Mouse (Mus musculus) forebrain, embryonic 12.5 days (tissue): ENCODE results near the gene Kprp. TPM values are rescaled to one million over a fixed set of nuclear protein-coding genes. Genes with fewer than 3 reads are reported as not detected.
"Not testable (repeated sequence)": the region's sequence is repeated elsewhere in the genome, so short reads cannot be mapped to it uniquely, and the experiment has no call there.

Source experiments
- ATAC-seq: fragments of 200-750 bp; cut with Nextera tagmentation; 2 replicates; pipeline ENCODE4 v1.8.0; 2017; ENCODE audit warnings: moderate TSS enrichment; ENCODE audit not compliant: low FRiP score
- H3K27ac ChIP-seq: fragments of 300-500 bp; sonication (generic); 2 replicates; pipeline ENCODE4 v1.5.1; 2016; ENCODE audit warnings: mild to moderate bottlenecking
- H3K27me3 ChIP-seq: fragments of 300-500 bp; sonication (generic); 2 replicates; pipeline ENCODE4 v1.6.1; 2016; ENCODE audit warnings: mild to moderate bottlenecking
- H3K36me3 ChIP-seq: fragments of 300-500 bp; sonication (generic); replicated peaks from 2 replicates; pipeline ENCODE4 v1.6.1; 2016; ENCODE audit warnings: mild to moderate bottlenecking
- H3K4me1 ChIP-seq: fragments of 300-500 bp; sonication (generic); 2 replicates; pipeline ENCODE4 v1.6.1; 2016
- H3K4me2 ChIP-seq: fragments of 300-500 bp; sonication (generic); 2 replicates; pipeline ENCODE4 v1.6.1; 2016; ENCODE audit warnings: mild to moderate bottlenecking, moderate library complexity
- H3K4me3 ChIP-seq: fragments of 300-500 bp; sonication (generic); replicated peaks from 2 replicates; pipeline ENCODE4 v1.5.1; 2016; ENCODE audit warnings: mild to moderate bottlenecking
- H3K9ac ChIP-seq: fragments of 300-500 bp; sonication (generic); 2 replicates; pipeline ENCODE4 v1.6.1; 2016; ENCODE audit warnings: mild to moderate bottlenecking
- H3K9me3 ChIP-seq: fragments of 300-500 bp; sonication (generic); 2 replicates; pipeline ENCODE4 v1.6.1; 2016
- WGBS: fragments of 180-500 bp; shearing (Covaris S2); methylation state at CpG from one replicate; pipeline ENCODE4 v1.1.7; 2016; 5-methylcytosine and 5-hydroxymethylcytosine counted together
- polyA plus RNA-seq: library from polyadenylated mRNA; unstranded; fragments of >200 nt; fragmentation: Nextera tagmentation; extraction: Ambion mirVana; gene quantifications from 2 replicates; pipeline ENCODE4 v1.2.1, GENCODE M21; 2016

Gene Kprp
- not detected in 2 replicates for polyA plus RNA-seq

DNA sequence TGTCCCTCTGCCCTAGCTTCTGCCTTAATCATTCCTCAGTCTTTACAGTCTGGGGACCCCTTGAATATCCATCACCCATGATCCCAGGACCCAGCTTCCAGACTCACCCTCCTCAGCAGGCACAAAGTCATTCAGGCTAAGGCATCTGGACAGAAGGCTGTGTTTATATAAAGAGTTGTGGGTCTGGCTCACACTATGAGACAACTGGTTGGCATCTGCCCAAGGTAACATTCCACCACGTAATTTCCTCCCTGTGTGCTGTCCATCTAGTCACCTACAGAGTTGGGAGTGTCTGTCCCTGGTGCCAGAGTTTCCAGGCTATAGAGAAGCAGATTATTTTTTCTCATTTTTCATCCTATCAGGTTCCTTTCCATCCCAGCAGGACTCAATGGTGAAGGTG is at the start of gene Kprp:
Kprp (minus strand) TSS at position 140 of the 400 bp plus-strand sequence.
- Histone ChIP-seq H3K4me1 (no peaks in the 10 kb centered on the region), H3K27ac (no peak within 1 kb of the TSS), H3K4me3 (no peak within 1 kb of the TSS), H3K9ac (no peak within 1 kb of the TSS), H3K4me2 (no peak within 1 kb of the TSS), H3K27me3 (no peaks in the 10 kb centered on the region), H3K9me3 (no peaks in the 10 kb centered on the region), H3K36me3 (no peaks in the 10 kb centered on the region)
- WGBS, result 47% methylated on average over 1 of the region's 1 CpGs
- ATAC-seq, result no peak

DNA sequence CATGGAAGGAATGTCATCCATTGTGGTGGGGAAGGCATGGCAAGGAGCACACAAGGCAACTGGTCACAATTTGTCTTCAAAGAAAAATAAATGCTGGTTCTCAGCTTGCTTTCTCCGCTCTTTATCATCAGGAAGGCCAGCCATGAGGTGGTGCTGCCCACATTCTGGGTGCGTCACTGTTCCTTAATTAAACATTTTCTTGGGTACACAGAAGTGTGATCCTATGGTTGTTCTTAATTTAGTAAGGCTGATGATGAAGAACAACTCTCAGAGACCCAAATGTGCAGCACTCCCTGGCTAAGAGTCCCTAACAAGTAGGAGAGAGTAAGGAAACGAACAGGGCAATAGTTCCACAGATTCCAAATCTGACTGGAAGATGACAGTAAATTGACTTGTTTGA is 47.1 kb upstream of the Kprp start:
- 90% methylated on average over 3 of the region's 3 CpGs for WGBS
- Histone ChIP-seq H3K9ac (no peak overlapping the region), H3K4me3 (no peak overlapping the region), H3K36me3 (no peaks in the 10 kb centered on the region), H3K4me2 (no peak overlapping the region), H3K27ac (no peak overlapping the region), H3K27me3 (no peaks in the 10 kb centered on the region), H3K4me1 (no peaks in the 10 kb centered on the region), H3K9me3 (no peaks in the 10 kb centered on the region)
- no peak for ATAC-seq

DNA sequence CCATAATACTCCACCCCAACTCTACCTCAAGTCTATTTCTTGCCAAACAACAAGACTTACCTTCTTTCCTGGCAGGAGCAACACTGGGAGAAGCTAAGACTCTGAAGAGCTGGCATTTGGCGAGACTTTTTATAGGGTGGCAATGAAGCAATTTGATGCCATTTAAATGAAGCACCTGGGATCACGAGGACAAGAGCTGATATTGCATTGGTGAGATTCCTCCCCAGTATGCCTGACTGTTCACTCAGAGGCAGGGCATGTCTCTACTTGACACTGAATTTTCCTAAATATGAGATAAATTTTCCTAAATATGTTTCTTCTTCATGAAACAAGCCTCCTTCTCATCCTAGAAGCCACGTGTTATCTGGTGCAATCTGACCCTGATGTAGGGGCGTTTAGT is 43.1 kb upstream of the Kprp start, which contains the start of gene 2310050C09Rik:
2310050C09Rik (minus strand) TSS at position 101 of the 400 bp plus-strand sequence.
- Histone ChIP-seq H3K4me3 (no peak within 1 kb of the TSS), H3K4me1 (no peaks in the 10 kb centered on the region), H3K9ac (no peak within 1 kb of the TSS), H3K4me2 (no peak within 1 kb of the TSS), H3K27ac (no peak within 1 kb of the TSS), H3K27me3 (no peaks in the 10 kb centered on the region), H3K36me3 (no peaks in the 10 kb centered on the region), H3K9me3 (no peaks in the 10 kb centered on the region)
- no peak for ATAC-seq
- 83% methylated on average over 4 of the region's 4 CpGs for WGBS

DNA sequence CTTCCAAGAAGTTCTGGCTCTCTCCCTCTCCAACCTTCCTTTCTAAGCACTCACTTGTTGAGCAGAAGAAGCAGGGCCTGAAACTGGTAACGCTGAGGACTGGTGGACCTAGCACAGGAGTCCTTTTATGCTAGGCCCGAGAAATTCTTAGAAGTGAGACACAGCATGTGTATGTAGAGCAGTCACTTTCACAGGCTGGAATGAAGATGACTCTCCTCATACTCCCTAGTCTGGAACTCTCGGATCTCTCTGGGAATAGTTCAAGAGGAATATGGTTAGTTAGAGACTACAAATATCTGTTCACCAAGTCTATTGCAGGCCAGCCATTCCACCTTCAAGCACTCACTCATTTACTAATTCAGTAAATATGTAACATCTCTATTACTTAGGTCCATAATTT is 24.1 kb upstream of the Kprp start, which contains the start of gene Lce1l:
Lce1l (minus strand) TSS at position 101 of the 400 bp plus-strand sequence.
- no peak for ATAC-seq
- Histone ChIP-seq H3K4me2 (no peak within 1 kb of the TSS), H3K4me1 (no peaks in the 10 kb centered on the region), H3K36me3 (no peaks in the 10 kb centered on the region), H3K9ac (no peak within 1 kb of the TSS), H3K27ac (no peak within 1 kb of the TSS), H3K9me3 (no peaks in the 10 kb centered on the region), H3K27me3 (no peaks in the 10 kb centered on the region), H3K4me3 (no peak within 1 kb of the TSS)
- 86% methylated on average over 3 of the region's 3 CpGs for WGBS

DNA sequence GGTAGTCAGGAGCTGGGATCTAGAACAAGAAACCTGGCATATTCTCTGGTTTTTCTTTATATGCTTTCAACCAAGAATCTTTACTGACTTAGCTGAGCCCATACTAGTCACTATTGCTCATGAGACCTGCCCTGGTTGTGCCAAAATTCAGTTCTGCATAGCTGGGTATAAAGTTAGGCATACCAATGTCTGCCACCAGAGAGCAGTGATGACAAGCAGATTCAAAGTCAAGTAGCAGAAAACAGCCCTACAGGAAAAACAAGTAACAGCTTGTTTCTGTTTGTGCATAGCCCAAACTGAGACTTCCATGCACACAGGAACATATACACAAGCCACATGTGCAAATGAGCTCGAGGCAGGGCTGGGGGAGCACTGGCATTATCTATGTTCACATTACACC is 1.2 kb downstream of the Kprp start:
- 34% methylated on average over 1 of the region's 1 CpGs for WGBS
- no peak for ATAC-seq
- Histone ChIP-seq H3K27me3 (no peaks in the 10 kb centered on the region), H3K9me3 (no peaks in the 10 kb centered on the region), H3K4me3 (no peak overlapping the region), H3K4me2 (no peak overlapping the region), H3K36me3 (no peaks in the 10 kb centered on the region), H3K4me1 (no peaks in the 10 kb centered on the region), H3K9ac (no peak overlapping the region), H3K27ac (no peak overlapping the region)

DNA sequence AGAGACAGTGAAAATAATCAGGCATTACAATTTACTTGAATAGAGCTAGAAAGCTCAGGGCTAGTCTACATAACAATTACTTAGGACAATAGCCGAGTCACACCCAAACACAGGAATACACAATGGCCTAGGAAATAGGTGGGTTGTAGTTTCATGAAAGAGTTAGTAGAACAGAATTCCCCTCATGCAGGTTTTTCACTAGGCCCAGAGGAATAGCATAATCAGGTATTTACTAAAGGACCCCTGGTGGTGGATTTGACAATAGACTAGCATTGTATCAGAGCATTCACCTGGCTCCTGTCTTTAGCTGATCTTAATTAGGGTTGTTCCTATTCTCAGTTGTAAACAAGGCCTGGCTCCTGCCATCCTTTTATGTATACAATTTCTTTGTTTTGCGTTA is 11.0 kb downstream of the Kprp start:
- not testable (repeated sequence) for H3K4me3 ChIP-seq, H3K9me3 ChIP-seq, H3K9ac ChIP-seq, H3K27me3 ChIP-seq, ATAC-seq, H3K4me2 ChIP-seq, H3K27ac ChIP-seq, H3K4me1 ChIP-seq, H3K36me3 ChIP-seq
- WGBS, result 88% methylated on average over 2 of the region's 2 CpGs

DNA sequence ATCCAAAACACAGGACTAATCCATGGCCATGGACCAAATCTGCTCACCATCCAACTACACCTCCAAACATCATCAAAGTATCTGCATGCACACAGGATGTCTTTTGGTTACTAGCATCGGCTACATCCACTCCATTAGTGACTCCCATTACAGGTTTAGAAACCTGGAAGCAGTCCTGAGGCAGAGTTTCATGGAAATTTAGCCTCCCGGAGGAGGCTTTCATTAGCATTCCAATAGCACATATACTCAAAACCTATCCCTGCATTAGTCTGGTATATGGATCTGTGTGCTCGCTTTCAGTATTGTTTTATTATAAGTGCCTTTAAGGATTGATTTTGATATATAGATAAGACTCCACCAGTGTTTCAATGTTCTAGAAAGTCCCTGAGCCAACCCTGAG is 11.5 kb downstream of the Kprp start:
- no peaks in the 10 kb centered on the region for H3K9me3 ChIP-seq
- no peak overlapping the region for H3K4me2 ChIP-seq
- H3K9ac ChIP-seq, result no peak overlapping the region
- H3K4me1 ChIP-seq, result no peaks in the 10 kb centered on the region
- no peaks in the 10 kb centered on the region for H3K27me3 ChIP-seq
- H3K36me3 ChIP-seq, result no peaks in the 10 kb centered on the region
- no peak overlapping the region for H3K27ac ChIP-seq
- WGBS, result 92% methylated on average over 3 of the region's 3 CpGs
- no peak for ATAC-seq
- no peak overlapping the region for H3K4me3 ChIP-seq

DNA sequence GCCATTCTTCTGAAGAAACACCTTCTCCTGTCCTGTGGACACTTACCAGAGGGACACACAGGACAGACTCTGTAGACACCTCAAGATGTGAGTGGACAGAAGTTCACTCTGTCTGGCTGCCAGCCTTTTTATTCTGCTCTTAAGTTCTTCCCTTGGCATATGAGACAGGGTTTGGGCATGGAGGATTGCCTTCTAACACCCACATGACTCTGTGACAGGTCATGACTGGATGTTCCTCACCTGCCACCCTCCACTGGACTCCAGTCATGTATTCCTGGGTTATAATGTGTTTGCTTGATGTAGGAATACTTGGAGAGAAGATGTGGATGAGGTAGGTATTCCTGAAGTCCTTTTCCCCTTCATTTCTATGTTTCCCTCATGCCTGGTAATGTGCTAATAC is 19.3 kb downstream of the Kprp start, which contains the start of gene Lce1k:
Lce1k (minus strand) TSS at position 101 of the 400 bp plus-strand sequence.
- Histone ChIP-seq H3K4me3 (no peak within 1 kb of the TSS), H3K9ac (no peak within 1 kb of the TSS), H3K4me2 (no peak within 1 kb of the TSS), H3K27me3 (no peaks in the 10 kb centered on the region), H3K4me1 (no peaks in the 10 kb centered on the region), H3K36me3 (no peaks in the 10 kb centered on the region), H3K27ac (no peak within 1 kb of the TSS), H3K9me3 (no peaks in the 10 kb centered on the region)
- no peak for ATAC-seq

DNA sequence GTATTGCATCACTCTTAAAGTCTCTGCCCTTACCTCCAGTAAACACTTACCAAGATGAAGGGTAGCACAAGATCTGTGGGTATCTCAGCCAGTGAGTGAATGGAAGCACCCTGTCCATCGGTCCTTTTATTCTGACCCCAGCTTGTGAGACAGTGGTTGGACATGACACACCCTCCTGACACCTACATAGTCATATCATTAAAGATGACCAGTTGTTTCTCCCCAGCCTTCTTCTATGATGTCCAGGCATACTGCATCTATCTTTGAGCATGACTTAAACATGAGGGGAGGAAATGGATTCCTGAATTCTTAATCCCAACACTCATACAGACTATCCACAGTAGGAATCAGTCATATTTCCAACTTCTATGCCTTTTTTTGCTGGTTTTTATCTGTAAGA is 36.6 kb downstream of the Kprp start, which contains the start of gene Lce1j:
Lce1j (minus strand) TSS at position 101 of the 400 bp plus-strand sequence.
- Histone ChIP-seq H3K9me3 (no peaks in the 10 kb centered on the region), H3K36me3 (no peaks in the 10 kb centered on the region), H3K27me3 (no peaks in the 10 kb centered on the region), H3K9ac (no peak within 1 kb of the TSS), H3K4me2 (no peak within 1 kb of the TSS), H3K4me1 (no peaks in the 10 kb centered on the region), H3K4me3 (no peak within 1 kb of the TSS), H3K27ac (no peak within 1 kb of the TSS)
- WGBS, result 89% methylated on average over 1 of the region's 1 CpGs
- no peak for ATAC-seq

DNA sequence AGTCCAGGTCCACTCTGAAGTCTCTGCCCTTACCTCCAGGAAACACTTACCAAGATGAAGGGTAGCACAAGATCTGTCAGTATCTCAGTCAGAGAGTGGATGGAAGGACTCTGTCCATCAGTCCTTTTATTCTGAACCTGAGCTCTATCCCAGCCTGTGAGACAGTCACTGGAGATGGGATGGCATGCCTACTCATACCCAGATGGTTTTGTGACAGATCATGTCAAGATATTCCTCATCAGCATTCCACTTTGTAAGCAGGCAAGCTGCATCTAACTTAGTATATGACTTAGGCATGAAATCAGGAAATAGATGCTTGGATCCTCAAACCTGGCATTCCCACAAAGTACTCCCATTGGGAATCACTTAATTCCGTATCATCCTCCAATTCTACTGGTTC is 48.2 kb downstream of the Kprp start, which contains the start of gene Lce1i:
Lce1i (minus strand) TSS at position 101 of the 400 bp plus-strand sequence.
- no peak within 1 kb of the TSS for H3K4me3 ChIP-seq
- no peaks in the 10 kb centered on the region for H3K36me3 ChIP-seq
- no peak within 1 kb of the TSS for H3K27ac ChIP-seq
- no peaks in the 10 kb centered on the region for H3K27me3 ChIP-seq
- H3K9me3 ChIP-seq, result no peaks in the 10 kb centered on the region
- no peak within 1 kb of the TSS for H3K4me2 ChIP-seq
- H3K9ac ChIP-seq, result no peak within 1 kb of the TSS
- 79% methylated on average over 1 of the region's 1 CpGs for WGBS
- no peak for ATAC-seq
- H3K4me1 ChIP-seq, result no peaks in the 10 kb centered on the region

Other genes with a start within 250 kb of the Kprp start
- gene Smcp, start 238.2 kb downstream of the Kprp start, polyA plus RNA-seq, result not detected in 2 replicates
- not detected in 2 replicates for gene 2210017I01Rik, start 219.8 kb downstream of the Kprp start, polyA plus RNA-seq
- gene Lce6a, start 205.6 kb downstream of the Kprp start, polyA plus RNA-seq, result not detected in 2 replicates
- gene Lce1a1, start 178.9 kb downstream of the Kprp start, polyA plus RNA-seq, result not detected in 2 replicates
- gene Lce1b, start 170.3 kb downstream of the Kprp start, polyA plus RNA-seq, result not detected in 2 replicates
- not detected in 2 replicates for gene Lce1a2, start 156.9 kb downstream of the Kprp start, polyA plus RNA-seq
- not detected in 2 replicates for gene Lce1c, start 148.0 kb downstream of the Kprp start, polyA plus RNA-seq
- gene Lce1d, start 140.0 kb downstream of the Kprp start, polyA plus RNA-seq, result not detected in 2 replicates
- gene Lce1e, start 118.2 kb downstream of the Kprp start, polyA plus RNA-seq, result not detected in 2 replicates
- not detected in 2 replicates for gene Lce1f, start 106.9 kb downstream of the Kprp start, polyA plus RNA-seq
- gene Gm38119, start 88.2 kb downstream of the Kprp start, polyA plus RNA-seq, result not detected in 2 replicates
- not detected in 2 replicates for gene Lce1g, start 74.9 kb downstream of the Kprp start, polyA plus RNA-seq
- gene Lce1h, start 62.2 kb downstream of the Kprp start, polyA plus RNA-seq, result not detected in 2 replicates
- gene Lce1i, start 48.3 kb downstream of the Kprp start, polyA plus RNA-seq, result not detected in 2 replicates
- gene Lce1j, start 36.7 kb downstream of the Kprp start, polyA plus RNA-seq, result not detected in 2 replicates
- not detected in 2 replicates for gene Lce1k, start 19.4 kb downstream of the Kprp start, polyA plus RNA-seq
- gene Lce1l, start 24.0 kb upstream of the Kprp start, polyA plus RNA-seq, result not detected in 2 replicates
- not detected in 2 replicates for gene 2310050C09Rik, start 43.0 kb upstream of the Kprp start, polyA plus RNA-seq
- not detected in 2 replicates for gene Lce3a, start 99.0 kb upstream of the Kprp start, polyA plus RNA-seq
- not detected in 2 replicates for gene Lce3b, start 105.7 kb upstream of the Kprp start, polyA plus RNA-seq
- gene Lce3c, start 117.2 kb upstream of the Kprp start, polyA plus RNA-seq, result not detected in 2 replicates
- gene Lce3d, start 130.1 kb upstream of the Kprp start, polyA plus RNA-seq, result not detected in 2 replicates
- not detected in 2 replicates for gene Lce3e, start 139.8 kb upstream of the Kprp start, polyA plus RNA-seq
- not detected in 2 replicates for gene Lce3f, start 165.0 kb upstream of the Kprp start, polyA plus RNA-seq
- not detected in 2 replicates for gene Crct1, start 188.4 kb upstream of the Kprp start, polyA plus RNA-seq
- gene Lce1m, start 191.8 kb upstream of the Kprp start, polyA plus RNA-seq, result not detected in 2 replicates
- not detected in 2 replicates for gene Gm4858, start 241.6 kb upstream of the Kprp start, polyA plus RNA-seq